Mouse (Mus musculus) 3T3-L1 (cell line): ENCODE measurements around the gene Elavl2.

ENCODE experiments used
- DNase-seq: peaks from one replicate; pipeline ENCODE4 v3.0.0-alpha.2; 2015; ENCODE audit warnings: low read depth, low spot score

The Elavl2 gene

DNA sequence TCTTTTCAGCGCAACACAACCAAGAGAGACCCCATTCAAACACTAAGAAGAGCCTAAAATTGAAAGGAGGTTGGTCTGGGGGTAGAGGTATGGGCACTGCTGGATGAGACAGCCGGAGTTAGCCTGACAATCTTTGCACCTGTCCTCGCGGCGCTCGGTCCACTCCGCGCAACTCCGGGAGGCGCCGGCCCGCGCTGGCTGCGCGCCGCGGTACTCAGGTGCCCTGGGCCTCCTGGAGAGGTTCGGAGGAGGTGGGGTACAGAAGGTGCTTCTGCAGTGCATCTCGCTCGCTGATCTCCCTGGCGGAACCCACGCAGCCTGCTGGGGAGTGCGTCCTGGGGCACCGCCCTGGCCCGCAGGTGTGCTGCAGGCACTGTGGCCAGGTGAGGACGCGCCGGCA, at the start of gene Elavl2:
Gene Elavl2 (minus strand): TSS at position 363 of the 400 bp plus-strand sequence.
- DNase-seq: no peak

DNA sequence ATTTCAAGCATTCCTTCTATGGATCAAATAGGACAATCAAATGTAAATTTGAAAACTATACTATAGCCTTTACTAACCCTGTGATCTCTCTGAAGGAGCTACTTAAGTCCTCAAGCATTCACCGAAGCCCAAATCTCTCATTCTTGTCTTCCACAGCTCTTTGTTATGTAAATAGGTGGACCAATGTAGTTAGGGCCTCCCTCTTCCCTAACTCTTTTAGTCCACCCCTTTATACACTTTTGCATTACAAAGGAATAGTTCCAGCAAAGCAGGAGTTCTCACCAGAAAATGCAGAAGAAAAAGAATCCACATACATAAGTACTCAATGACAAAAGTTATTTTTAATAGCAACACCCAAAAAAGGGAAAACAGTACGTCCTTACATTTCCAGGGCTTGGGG, 47.3 kb upstream of the Elavl2 start:
- DNase-seq: no peak

GRCm38 (mm10) chr4:91415582-91415981, 15.0 kb upstream of the Elavl2 start:
- no peak for DNase-seq

DNA sequence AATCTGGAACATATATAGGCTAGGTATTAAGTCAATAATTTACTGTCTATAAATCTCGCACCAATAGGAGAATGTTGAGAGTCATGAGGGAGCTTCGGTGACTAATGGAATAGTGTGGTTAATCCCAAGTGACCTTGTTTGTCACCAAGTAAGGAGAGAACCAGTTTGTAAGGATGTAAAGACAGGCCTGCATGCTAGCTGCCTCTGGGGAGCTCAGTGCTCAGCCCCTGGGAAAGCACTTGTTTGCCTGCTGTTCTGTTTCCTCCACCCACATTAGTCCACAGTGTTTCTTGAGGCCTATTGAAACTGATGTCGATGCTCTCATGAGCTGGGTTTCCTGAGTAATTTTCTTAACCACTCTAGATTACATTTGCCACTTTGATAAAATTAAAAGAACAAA, 4.5 kb upstream of the Elavl2 start:
- no peak for DNase-seq

- no peak for DNase-seq
Observed at GRCm38 (mm10) chr4:91399510-91400196, 932 bp downstream of the Elavl2 start.

DNA sequence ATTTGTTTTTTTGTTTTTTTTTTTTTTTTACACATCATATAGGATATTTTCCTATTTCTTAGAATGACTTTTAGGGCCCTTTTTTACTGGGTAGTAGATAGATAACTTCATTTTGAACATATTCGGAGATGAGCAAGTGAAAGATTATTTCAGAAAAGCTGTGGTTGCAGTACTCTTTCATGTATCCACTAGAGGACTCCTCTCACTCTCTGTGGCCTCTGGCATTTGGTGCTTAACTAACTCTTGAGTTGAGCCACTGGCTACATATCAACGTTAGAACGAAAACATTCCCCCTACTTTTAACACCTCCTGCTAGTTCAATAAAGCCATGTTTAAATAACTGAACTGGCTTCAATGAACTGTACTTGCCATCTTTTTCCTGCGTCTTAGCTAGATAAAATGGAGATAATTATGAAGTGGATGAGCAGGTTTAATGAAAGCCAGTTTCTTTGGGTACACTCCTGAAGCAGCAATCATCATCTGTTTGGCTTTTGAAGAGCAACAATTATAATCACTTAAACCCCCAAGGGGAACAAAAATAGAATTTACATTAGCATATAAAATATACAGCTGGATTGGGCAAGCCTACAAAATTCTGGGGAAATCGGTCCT, 8.5 kb downstream of the Elavl2 start:
- peak; percentile 17 for DNase-seq

DNA sequence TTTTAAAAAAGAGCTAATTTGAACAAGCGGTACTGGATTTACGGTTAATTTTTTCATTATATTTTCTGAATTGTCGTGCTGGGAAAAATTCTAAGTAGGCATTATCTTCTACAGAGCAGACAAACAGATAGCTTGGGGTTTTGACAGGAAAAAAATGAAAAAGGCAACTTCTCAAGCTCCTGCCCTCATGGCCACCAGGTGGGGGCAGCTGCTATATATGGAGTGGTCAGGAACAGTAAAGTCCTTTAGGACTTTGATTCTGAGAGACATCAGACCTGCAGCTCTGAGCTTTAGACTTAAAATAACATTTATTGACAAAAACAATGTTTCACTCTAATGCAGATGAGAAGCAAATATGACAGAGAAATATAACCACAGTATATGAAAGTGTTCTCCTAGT, 12.9 kb downstream of the Elavl2 start:
- DNase-seq: no peak

- no peak for DNase-seq
Observed at GRCm38 (mm10) chr4:91381201-91381627, 19.4 kb downstream of the Elavl2 start.

DNA sequence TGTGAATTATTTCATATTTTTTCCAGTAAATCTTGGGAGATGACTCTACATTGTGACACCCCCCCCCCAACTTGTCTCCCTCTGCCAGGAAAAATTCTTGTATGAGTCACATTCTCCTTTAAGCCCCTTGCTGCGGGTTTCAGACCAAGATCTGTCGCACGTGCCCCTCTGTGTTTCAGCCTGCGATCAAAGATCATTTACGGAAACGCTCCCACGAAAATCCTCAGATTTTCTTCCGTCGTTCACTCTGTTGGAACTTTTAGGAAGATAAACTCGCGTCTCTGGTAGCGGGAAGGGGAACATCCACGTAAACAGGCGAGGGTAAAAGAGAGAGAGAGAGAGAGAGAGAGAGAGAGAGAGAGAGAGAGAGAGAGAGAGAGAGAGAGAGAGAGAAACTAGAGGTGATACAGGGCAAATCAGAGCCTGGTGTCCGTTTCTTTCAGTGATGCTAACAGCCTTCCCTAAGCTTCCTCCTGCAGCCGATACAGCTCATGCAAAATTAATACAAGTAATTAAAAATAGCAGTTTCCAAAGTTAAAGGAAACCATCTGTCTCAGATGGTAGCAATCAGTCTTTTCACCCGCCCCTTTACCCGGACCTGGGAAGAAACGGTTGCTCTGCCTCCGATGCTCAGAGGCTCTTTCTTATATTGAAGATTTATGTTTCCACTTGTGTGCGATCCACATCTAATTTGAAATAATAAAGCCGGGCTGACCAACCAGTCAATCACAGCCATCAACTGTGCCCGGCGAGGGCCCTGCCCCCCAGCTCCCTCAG, 20.1 kb downstream of the Elavl2 start:
- DNase-seq: no peak

- DNase-seq: peak; percentile 73
Observed at GRCm38 (mm10) chr4:91379559-91379958, 21.0 kb downstream of the Elavl2 start.

DNA sequence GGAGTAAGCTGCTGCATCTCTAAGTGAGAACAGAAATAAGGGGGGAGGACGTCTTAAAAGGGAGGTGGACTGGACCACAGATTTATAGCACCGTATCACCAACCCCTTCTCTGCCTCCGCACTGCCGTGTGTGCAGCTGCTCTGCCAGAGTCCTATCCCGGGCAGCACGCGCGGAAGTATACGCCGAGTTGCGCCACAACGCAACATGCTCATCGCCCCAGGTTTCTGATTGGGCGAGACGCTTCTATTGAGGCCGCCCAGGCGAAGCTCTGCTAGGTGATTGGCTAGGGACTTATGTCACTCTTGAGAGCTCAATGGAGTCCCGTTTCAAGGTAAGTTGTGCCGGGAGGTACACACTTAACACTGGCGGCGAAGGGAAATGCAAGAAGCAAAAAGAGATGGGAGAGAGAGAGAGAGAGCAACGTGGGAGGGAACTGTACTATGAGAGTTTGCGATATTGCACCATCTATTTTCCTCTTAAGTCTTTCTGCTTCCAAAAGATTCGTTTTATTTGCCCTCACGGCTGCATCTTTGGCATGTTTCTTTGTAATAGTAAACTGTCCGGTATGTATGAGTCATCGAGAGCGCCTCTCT, 24.2 kb downstream of the Elavl2 start:
- DNase-seq: peak; percentile 94

DNA sequence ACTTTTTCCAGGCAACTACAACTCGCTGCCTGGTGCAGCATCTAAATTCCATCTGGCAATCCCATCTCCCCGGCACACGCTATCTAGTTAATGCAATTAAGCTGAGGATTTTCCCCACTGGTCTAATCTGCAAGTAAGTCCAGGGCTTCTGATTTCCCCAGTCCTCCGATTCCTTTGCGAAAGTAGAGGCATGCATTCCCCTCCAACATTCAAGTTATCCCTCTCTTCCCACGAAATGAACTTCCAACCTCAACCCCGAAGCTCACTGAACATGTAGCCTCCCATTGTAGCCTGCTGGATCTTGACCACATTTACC, 25.3 kb downstream of the Elavl2 start:
- DNase-seq: no peak

- DNase-seq: no peak
Observed at GRCm38 (mm10) chr4:91374571-91375371, 25.8 kb downstream of the Elavl2 start.

DNA sequence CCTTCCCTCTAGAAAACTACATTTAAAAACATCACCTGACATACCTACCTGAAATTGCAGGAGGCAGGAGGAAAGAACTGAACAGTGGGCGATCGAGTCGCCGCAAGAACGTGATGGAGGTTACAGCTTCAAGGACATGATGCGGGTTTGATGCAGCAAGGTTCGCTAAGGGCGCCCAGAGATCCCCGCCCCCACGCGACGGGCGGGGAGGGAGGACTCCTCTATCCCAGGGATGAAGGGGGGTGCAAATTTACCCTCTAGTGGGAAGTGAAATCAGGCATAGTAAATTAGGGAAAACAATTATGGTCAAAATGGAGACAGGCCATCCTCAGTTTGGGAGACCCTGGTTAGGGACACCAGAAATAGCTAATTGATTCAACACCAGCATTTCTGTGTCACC, 27.7 kb downstream of the Elavl2 start:
- DNase-seq: no peak

DNA sequence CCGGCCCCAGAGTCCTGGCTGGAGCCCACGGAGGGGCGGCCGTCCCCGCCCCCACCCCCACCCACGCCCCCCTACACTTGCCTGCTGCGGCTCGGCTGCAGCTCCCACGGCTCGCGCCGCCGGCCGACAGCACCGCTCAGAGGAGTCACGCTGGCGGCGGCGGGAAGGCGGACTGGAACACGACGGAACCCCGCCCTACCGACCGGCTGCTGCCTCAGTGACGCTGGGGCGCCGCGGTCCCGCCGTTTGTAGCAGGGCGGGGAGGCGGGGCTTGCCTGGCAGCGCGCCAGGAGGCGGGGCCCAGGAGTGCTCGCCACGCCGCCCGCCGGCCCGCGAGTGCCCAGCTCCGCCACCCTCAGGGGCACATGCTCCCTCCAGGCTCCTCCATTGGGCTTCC, 28.8 kb downstream of the Elavl2 start:
- DNase-seq: no peak

- no peak for DNase-seq
Observed at GRCm38 (mm10) chr4:91371131-91371818, 29.3 kb downstream of the Elavl2 start.

DNA sequence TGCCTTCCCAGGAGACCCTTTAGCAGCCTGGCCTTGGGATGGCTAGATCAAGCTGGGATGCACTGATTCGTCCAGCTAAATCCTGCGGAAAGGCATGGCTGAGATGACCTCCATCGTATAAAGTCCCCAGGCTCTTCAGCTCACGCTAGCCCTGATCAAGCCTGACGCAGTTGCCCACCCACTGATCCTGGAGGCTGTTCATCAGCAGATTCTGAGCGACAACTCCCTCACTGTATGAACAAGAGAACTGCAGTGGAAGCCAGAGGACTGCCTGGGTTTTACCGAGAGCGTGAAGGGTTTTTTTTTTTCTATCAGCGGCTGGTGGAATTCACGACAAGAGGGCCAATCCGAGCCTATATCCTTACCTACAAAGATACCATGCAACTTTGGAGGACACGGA, 35.3 kb downstream of the Elavl2 start:
- no peak for DNase-seq

GRCm38 (mm10) chr4:91363963-91364362, 36.6 kb downstream of the Elavl2 start:
- peak; percentile 20 for DNase-seq

DNA sequence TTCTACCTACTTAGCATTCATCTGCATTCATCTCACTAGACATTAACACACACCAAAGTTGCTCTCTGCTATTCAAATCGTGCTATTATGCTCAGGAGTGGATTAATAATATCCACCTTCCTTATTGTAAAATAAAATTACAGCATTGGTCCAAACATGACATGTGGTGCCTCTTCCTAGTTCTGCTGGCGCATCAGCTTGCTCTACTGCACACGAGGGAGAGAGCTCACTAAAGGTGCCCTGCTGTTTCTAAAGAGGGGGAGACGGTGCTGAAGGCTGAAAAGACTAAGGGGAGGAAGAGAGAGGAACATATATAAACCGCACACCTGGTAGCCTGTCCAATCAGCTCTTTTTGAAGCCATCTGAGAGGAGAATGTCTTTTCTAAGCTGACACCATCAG, 38.1 kb downstream of the Elavl2 start:
- no peak for DNase-seq

GRCm38 (mm10) chr4:91353138-91353537, 47.4 kb downstream of the Elavl2 start:
- no peak for DNase-seq

GRCm38 (mm10) chr4:91349579-91349978, 51.0 kb downstream of the Elavl2 start:
- no peak for DNase-seq
